Mouse (Mus musculus): ENCODE measurements around the gene Usp33. TPM values are rescaled to one million over a fixed set of nuclear protein-coding genes. Genes with fewer than 3 reads are reported as not detected.

Usp33 gene
- polyA plus RNA-seq, 1 experiment: 0.37 TPM

- peaks cover 51% of the 10 kb centered on the region for H3K4me1 ChIP-seq (ENCODE audit: control insufficient read depth)
- H3K27me3 ChIP-seq (ENCODE audit: control insufficient read depth): no peaks in the 10 kb centered on the region
- no peaks in the 10 kb centered on the region for H3K9me3 ChIP-seq (ENCODE audit: control insufficient read depth, low read length)
- peaks cover 17% of the 10 kb centered on the region for H3K36me3 ChIP-seq (ENCODE audit: control insufficient read depth)
- no peak overlapping the region for H3K4me3 ChIP-seq (replicated peaks)
- TF ChIP-seq GATA1 (IDR thresholded peaks at IDR 0.05; ENCODE audit: low read length): no peak
- TF ChIP-seq TAL1 (IDR thresholded peaks at IDR 0.05; ENCODE audit: low read length): no peak
These were observed 59.8 kb downstream of the Usp33 start for GRCm38 (mm10) chr3:152405978-152406640.

GRCm38 (mm10) chr3:152410980-152411551 is 64.8 kb downstream of the Usp33 start:
- Histone ChIP-seq H3K4me3 (replicated peaks) (no peak overlapping the region), H3K27me3 (ENCODE audit: control insufficient read depth) (no peaks in the 10 kb centered on the region), H3K4me1 (ENCODE audit: control insufficient read depth) (peaks cover 26% of the 10 kb centered on the region), H3K9me3 (ENCODE audit: control insufficient read depth, low read length) (no peaks in the 10 kb centered on the region), H3K36me3 (ENCODE audit: control insufficient read depth) (peaks cover 8% of the 10 kb centered on the region)
- TF ChIP-seq GATA1 (IDR thresholded peaks at IDR 0.05; ENCODE audit: low read length) (no peak), TAL1 (IDR thresholded peaks at IDR 0.05; ENCODE audit: low read length) (no peak)

DNA sequence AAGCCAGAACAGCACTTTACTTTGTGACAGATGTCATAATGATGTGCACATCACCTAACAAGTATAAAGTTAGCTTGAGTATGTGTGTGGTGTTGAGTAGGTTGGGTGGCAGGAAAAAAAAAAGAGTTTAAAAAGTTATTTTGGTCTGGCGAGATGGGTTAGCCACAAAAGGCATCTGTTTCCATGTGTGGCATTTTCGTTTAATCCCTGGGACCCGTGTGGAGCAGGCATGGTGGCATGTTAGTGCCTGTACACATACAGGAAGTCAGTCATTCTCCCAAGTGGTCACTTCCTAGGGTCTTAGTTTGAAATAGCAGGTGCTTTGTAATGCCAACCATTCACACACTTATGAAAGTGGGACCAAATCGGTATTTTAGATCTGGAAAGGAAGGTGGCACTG is 66.1 kb downstream of the Usp33 start:
- no peak overlapping the region for H3K4me3 ChIP-seq (replicated peaks)
- TF ChIP-seq TAL1 (IDR thresholded peaks at IDR 0.05; ENCODE audit: low read length) (no peak), GATA1 (IDR thresholded peaks at IDR 0.05; ENCODE audit: low read length) (no peak)
- H3K9me3 ChIP-seq (ENCODE audit: control insufficient read depth, low read length): no peaks in the 10 kb centered on the region
- H3K4me1 ChIP-seq (ENCODE audit: control insufficient read depth): peaks cover 22% of the 10 kb centered on the region
- no peaks in the 10 kb centered on the region for H3K27me3 ChIP-seq (ENCODE audit: control insufficient read depth)
- peaks cover 8% of the 10 kb centered on the region for H3K36me3 ChIP-seq (ENCODE audit: control insufficient read depth)

DNA sequence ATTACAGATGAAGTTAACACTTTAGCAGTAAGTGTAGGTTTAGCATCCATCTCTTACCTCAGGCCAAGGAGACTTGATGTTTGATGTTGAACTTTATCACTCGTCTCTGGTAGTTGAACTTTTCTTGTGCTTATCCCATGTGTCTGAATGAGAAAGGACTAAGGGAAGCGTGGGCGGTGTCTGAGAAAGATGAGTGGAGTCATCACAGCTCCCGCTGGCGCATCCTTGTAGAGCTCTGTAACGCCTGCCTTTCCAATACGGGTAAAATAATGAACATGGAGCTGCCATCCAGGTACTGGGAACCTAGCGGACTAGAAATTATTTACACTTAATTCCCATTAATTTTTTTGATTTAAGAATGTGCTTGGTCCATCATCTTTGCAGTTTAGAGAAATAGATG is 82.6 kb downstream of the Usp33 start:
- no peak overlapping the region for H3K4me3 ChIP-seq (replicated peaks)
- peaks cover 58% of the 10 kb centered on the region for H3K36me3 ChIP-seq (ENCODE audit: control insufficient read depth)

GRCm38 (mm10) chr3:152432677-152433076 is 86.4 kb downstream of the Usp33 start:
- no peak for TF ChIP-seq GATA1 (IDR thresholded peaks at IDR 0.05; ENCODE audit: low read length)
- TF ChIP-seq TAL1 (IDR thresholded peaks at IDR 0.05; ENCODE audit: low read length): no peak
- Histone ChIP-seq H3K4me1 (ENCODE audit: control insufficient read depth) (peaks cover 9% of the 10 kb centered on the region; the same call in 1 of the 2 replicates), H3K27me3 (ENCODE audit: control insufficient read depth) (no peaks in the 10 kb centered on the region), H3K36me3 (ENCODE audit: control insufficient read depth) (peaks cover 56% of the 10 kb centered on the region), H3K4me3 (replicated peaks) (no peak overlapping the region), H3K9me3 (ENCODE audit: control insufficient read depth, low read length) (no peaks in the 10 kb centered on the region)

More for the DNA sequence above, 82.6 kb downstream of the Usp33 start:
- Histone ChIP-seq H3K27me3 (ENCODE audit: control insufficient read depth) (no peaks in the 10 kb centered on the region), H3K9me3 (ENCODE audit: control insufficient read depth, low read length) (no peaks in the 10 kb centered on the region), H3K4me1 (ENCODE audit: control insufficient read depth) (peaks cover under 1% of the 10 kb centered on the region; the same call in 1 of the 2 replicates)
- TF ChIP-seq TAL1 (IDR thresholded peaks at IDR 0.05; ENCODE audit: low read length) (no peak), GATA1 (IDR thresholded peaks at IDR 0.05; ENCODE audit: low read length) (no peak)

- no peaks in the 10 kb centered on the region for H3K9me3 ChIP-seq (ENCODE audit: control insufficient read depth, low read length)
- H3K4me3 ChIP-seq (replicated peaks): no peak overlapping the region
- no peaks in the 10 kb centered on the region for H3K27me3 ChIP-seq (ENCODE audit: control insufficient read depth)
- peaks cover 9% of the 10 kb centered on the region; the same call in 1 of the 2 replicates for H3K4me1 ChIP-seq (ENCODE audit: control insufficient read depth)
- no peak for TF ChIP-seq GATA1 (IDR thresholded peaks at IDR 0.05; ENCODE audit: low read length)
- no peak for TF ChIP-seq TAL1 (IDR thresholded peaks at IDR 0.05; ENCODE audit: low read length)
- H3K36me3 ChIP-seq (ENCODE audit: control insufficient read depth): peaks cover 46% of the 10 kb centered on the region
These were observed 89.3 kb downstream of the Usp33 start for GRCm38 (mm10) chr3:152435590-152435989.

DNA sequence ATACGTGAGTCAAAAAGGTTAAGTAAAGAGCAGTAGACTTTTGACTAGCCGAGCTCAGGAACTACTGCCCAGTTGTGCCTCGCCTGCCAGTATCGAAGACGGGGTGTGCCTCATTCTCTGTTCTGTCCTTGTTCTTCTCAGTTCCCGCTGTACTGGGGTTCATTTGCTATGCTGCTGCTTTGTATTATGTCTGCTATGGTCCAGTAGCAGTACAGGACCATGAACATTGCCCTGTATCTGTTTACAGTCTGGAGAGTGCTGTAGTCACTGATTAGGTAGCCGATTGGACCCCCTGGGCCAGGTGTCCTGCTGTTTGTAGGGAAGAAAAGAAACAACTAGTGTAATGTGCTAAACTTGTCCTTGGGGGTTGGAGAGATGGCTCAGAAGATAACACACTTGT is 91.8 kb downstream of the Usp33 start:
- Histone ChIP-seq H3K4me1 (ENCODE audit: control insufficient read depth) (peaks cover 9% of the 10 kb centered on the region; the same call in 1 of the 2 replicates), H3K36me3 (ENCODE audit: control insufficient read depth) (peaks cover 44% of the 10 kb centered on the region)

GRCm38 (mm10) chr3:152442795-152443194 is 96.5 kb downstream of the Usp33 start:
- Histone ChIP-seq H3K9me3 (ENCODE audit: control insufficient read depth, low read length) (no peaks in the 10 kb centered on the region), H3K36me3 (ENCODE audit: control insufficient read depth) (peaks cover 39% of the 10 kb centered on the region), H3K27me3 (ENCODE audit: control insufficient read depth) (no peaks in the 10 kb centered on the region), H3K4me3 (replicated peaks) (no peak overlapping the region), H3K4me1 (ENCODE audit: control insufficient read depth) (peaks cover 8% of the 10 kb centered on the region)
- TF ChIP-seq GATA1 (IDR thresholded peaks at IDR 0.05; ENCODE audit: low read length) (no peak), TAL1 (IDR thresholded peaks at IDR 0.05; ENCODE audit: low read length) (no peak)

More for the DNA sequence above, 91.8 kb downstream of the Usp33 start:
- H3K4me3 ChIP-seq (replicated peaks): no peak overlapping the region
- no peaks in the 10 kb centered on the region for H3K9me3 ChIP-seq (ENCODE audit: control insufficient read depth, low read length)
- TF ChIP-seq GATA1 (IDR thresholded peaks at IDR 0.05; ENCODE audit: low read length): no peak
- no peak for TF ChIP-seq TAL1 (IDR thresholded peaks at IDR 0.05; ENCODE audit: low read length)
- H3K27me3 ChIP-seq (ENCODE audit: control insufficient read depth): no peaks in the 10 kb centered on the region

Other genes with a start within 250 kb of the Usp33 start
- not detected in 2 replicates for gene Gipc2, start 180.2 kb upstream of the Usp33 start, polyA plus RNA-seq (2012)
- 0.78 and 0.87 TPM in 2 replicates for gene Dnajb4, start 136.2 kb upstream of the Usp33 start, polyA plus RNA-seq (2012)
- gene Fubp1, start 136.1 kb upstream of the Usp33 start, polyA plus RNA-seq (2012): 27.0 and 29.1 TPM in 2 replicates
- gene Nexn, start 80.1 kb upstream of the Usp33 start, polyA plus RNA-seq (2012): not detected in 2 replicates
- 0.16 and 0.55 TPM in 2 replicates for gene Miga1, start 6.1 kb upstream of the Usp33 start, polyA plus RNA-seq (2012)
- gene Zzz3, start 49.0 kb downstream of the Usp33 start, polyA plus RNA-seq (2012): 0.25 and 0.35 TPM in 2 replicates

Data from erythroblast, embryonic 14.5 days (primary cell).